Mouse (Mus musculus): ENCODE results near the gene C2cd4d.

Gene C2cd4d

GRCm38 (mm10) chr3:94388047-94388446 lies 25.8 kb downstream of the C2cd4d start:
- no peaks in the 10 kb centered on the region for H3K27me3 ChIP-seq (ENCODE audit: control insufficient read depth, insufficient read depth, low read length, poor library complexity, severe bottlenecking)
- DNase-seq (ENCODE audit: low read depth, low spot score) = no peak
- no peaks in the 10 kb centered on the region for H3K36me3 ChIP-seq (ENCODE audit: control insufficient read depth, insufficient read depth, low read length, poor library complexity, severe bottlenecking)

DNA sequence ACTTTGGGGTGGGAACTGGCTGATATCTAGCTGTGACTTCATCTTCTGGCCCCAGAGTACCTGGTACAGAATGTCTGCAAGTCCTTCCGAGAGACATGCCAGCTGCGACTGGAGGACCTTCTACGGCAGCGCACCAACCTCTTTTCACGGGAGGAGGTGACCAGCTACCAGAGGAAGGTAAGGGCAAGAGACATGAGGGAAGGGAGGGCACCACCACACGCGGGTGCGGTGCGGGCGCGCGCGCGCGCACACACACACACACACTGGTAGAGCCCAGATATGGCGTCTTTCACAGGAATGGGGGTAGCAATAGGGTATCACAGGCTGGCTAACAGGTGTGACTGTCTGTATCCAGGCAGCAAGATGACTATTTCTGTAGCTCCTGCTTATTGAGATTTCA lies 27.2 kb downstream of the C2cd4d start:
- H3K36me3 ChIP-seq (ENCODE audit: control insufficient read depth, insufficient read depth, low read length, poor library complexity, severe bottlenecking) = no peaks in the 10 kb centered on the region
- DNase-seq (ENCODE audit: low read depth, low spot score) = no peak

DNA sequence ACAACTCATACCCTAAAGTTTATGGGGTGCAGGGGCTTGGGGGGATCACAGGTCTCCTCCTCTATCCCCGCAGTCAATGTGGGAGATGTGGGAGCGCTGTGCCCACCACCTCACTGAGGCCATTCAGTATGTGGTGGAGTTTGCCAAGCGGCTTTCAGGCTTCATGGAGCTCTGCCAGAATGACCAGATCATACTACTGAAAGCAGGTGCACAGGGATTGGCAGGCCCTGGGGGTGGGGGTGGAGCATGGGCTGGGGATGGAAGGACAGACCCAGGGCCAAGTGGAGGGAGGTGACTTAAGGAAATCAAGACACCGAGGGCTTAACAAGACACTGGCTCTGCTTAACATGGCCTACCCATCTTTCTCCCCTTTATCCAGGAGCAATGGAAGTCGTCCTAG lies 28.8 kb downstream of the C2cd4d start:
- no peaks in the 10 kb centered on the region for H3K27me3 ChIP-seq (ENCODE audit: control insufficient read depth, insufficient read depth, low read length, poor library complexity, severe bottlenecking)
- DNase-seq (ENCODE audit: low read depth, low spot score) = no peak

More for the DNA sequence above, 27.2 kb downstream of the C2cd4d start:
- H3K27me3 ChIP-seq (ENCODE audit: control insufficient read depth, insufficient read depth, low read length, poor library complexity, severe bottlenecking) = no peaks in the 10 kb centered on the region

GRCm38 (mm10) chr3:94392128-94392527 lies 29.9 kb downstream of the C2cd4d start:
- H3K27me3 ChIP-seq (ENCODE audit: control insufficient read depth, insufficient read depth, low read length, poor library complexity, severe bottlenecking) = no peaks in the 10 kb centered on the region
- no peak for DNase-seq (ENCODE audit: low read depth, low spot score)
- H3K36me3 ChIP-seq (ENCODE audit: control insufficient read depth, insufficient read depth, low read length, poor library complexity, severe bottlenecking) = no peaks in the 10 kb centered on the region

More for the DNA sequence above, 28.8 kb downstream of the C2cd4d start:
- H3K36me3 ChIP-seq (ENCODE audit: control insufficient read depth, insufficient read depth, low read length, poor library complexity, severe bottlenecking) = no peaks in the 10 kb centered on the region

GRCm38 (mm10) chr3:94393049-94393448 lies 30.8 kb downstream of the C2cd4d start:
- no peaks in the 10 kb centered on the region for H3K27me3 ChIP-seq (ENCODE audit: control insufficient read depth, insufficient read depth, low read length, poor library complexity, severe bottlenecking)
- no peaks in the 10 kb centered on the region for H3K36me3 ChIP-seq (ENCODE audit: control insufficient read depth, insufficient read depth, low read length, poor library complexity, severe bottlenecking)
- DNase-seq (ENCODE audit: low read depth, low spot score) = no peak

DNA sequence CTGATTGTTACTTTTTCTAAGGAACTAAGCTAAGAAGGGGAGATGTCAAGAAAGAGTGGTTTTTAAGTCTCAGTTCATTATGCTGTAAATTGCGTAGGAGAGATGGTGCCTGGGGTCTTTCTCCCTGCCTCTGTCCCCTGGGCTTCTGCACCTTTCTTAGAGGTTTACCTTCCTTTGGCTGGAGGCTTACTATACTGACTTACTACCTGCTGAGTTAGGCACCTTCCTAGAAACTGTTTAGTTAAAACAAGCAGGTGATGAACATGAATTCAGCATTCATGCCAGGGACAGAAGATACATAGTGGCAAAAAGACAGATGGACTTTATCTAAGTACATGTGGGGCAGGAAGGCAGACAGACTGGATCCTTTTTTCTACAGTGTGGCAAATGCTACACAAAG lies 34.1 kb downstream of the C2cd4d start:
- Histone ChIP-seq H3K36me3 (ENCODE audit: control insufficient read depth, insufficient read depth, low read length, poor library complexity, severe bottlenecking) (no peaks in the 10 kb centered on the region), H3K27me3 (ENCODE audit: control insufficient read depth, insufficient read depth, low read length, poor library complexity, severe bottlenecking) (no peaks in the 10 kb centered on the region)
- no peak for DNase-seq (ENCODE audit: low read depth, low spot score)

GRCm38 (mm10) chr3:94396851-94397250 lies 34.6 kb downstream of the C2cd4d start:
- no peaks in the 10 kb centered on the region for H3K36me3 ChIP-seq (ENCODE audit: control insufficient read depth, insufficient read depth, low read length, poor library complexity, severe bottlenecking)

GRCm38 (mm10) chr3:94398217-94398616 lies 36.0 kb downstream of the C2cd4d start, which contains the start of gene Lingo4:
Gene Lingo4 (plus strand): TSS chr3:94398517.
- H3K27me3 ChIP-seq (ENCODE audit: control insufficient read depth, insufficient read depth, low read length, poor library complexity, severe bottlenecking) = no peaks in the 10 kb centered on the region
- no peak for DNase-seq (ENCODE audit: low read depth, low spot score)
- H3K36me3 ChIP-seq (ENCODE audit: control insufficient read depth, insufficient read depth, low read length, poor library complexity, severe bottlenecking) = no peaks in the 10 kb centered on the region

More at GRCm38 (mm10) chr3:94396851-94397250, 34.6 kb downstream of the C2cd4d start:
- DNase-seq (ENCODE audit: low read depth, low spot score) = no peak
- H3K27me3 ChIP-seq (ENCODE audit: control insufficient read depth, insufficient read depth, low read length, poor library complexity, severe bottlenecking) = no peaks in the 10 kb centered on the region

GRCm38 (mm10) chr3:94398943-94399481 lies 36.8 kb downstream of the C2cd4d start:
- no peak for DNase-seq (ENCODE audit: low read depth, low spot score)
- H3K36me3 ChIP-seq (ENCODE audit: control insufficient read depth, insufficient read depth, low read length, poor library complexity, severe bottlenecking) = no peaks in the 10 kb centered on the region
- H3K27me3 ChIP-seq (ENCODE audit: control insufficient read depth, insufficient read depth, low read length, poor library complexity, severe bottlenecking) = no peaks in the 10 kb centered on the region

- Histone ChIP-seq H3K27me3 (ENCODE audit: control insufficient read depth, insufficient read depth, low read length, poor library complexity, severe bottlenecking) (no peaks in the 10 kb centered on the region), H3K36me3 (ENCODE audit: control insufficient read depth, insufficient read depth, low read length, poor library complexity, severe bottlenecking) (no peaks in the 10 kb centered on the region)
- DNase-seq (ENCODE audit: low read depth, low spot score) = no peak
Measured at GRCm38 (mm10) chr3:94399663-94400310, 37.5 kb downstream of the C2cd4d start.

GRCm38 (mm10) chr3:94402451-94402850 lies 40.2 kb downstream of the C2cd4d start:
- no peak for DNase-seq (ENCODE audit: low read depth, low spot score)
- Histone ChIP-seq H3K36me3 (ENCODE audit: control insufficient read depth, insufficient read depth, low read length, poor library complexity, severe bottlenecking) (no peaks in the 10 kb centered on the region), H3K27me3 (ENCODE audit: control insufficient read depth, insufficient read depth, low read length, poor library complexity, severe bottlenecking) (no peaks in the 10 kb centered on the region)

DNA sequence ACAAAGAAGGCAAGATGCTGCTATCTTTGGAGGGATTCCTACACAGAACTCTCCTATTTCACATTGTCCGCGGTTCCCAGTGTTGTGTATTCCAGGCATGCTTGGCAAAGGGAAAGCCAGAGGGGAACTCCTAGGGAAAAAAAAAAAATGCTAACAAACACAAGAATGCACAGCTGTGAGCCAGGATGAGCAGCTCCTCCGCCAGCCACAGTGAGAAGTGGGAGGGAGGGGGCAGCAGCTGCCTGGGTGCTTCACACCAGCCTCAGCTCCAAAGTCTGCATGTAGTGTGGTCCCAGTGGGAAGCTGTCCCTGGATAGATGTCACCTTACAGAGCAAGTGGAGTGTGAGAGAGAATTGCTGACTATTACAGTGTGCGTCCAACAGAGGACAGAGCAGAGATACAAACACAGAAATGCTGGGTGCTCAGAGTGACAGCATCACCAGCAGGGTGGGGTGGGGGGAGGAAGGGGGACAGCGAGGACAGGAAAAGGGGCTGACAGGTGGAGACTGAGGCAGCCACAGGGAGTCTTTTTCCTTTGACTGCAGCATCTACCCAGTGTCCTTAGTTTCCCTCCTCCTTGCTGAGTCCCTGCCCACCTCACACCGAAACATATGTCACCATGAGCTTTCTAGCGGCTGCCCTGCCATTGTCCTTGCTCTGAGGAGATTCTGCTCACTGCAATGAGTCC lies 42.3 kb downstream of the C2cd4d start:
- no peaks in the 10 kb centered on the region for H3K36me3 ChIP-seq (ENCODE audit: control insufficient read depth, insufficient read depth, low read length, poor library complexity, severe bottlenecking)
- DNase-seq (ENCODE audit: low read depth, low spot score) = no peak
- H3K27me3 ChIP-seq (ENCODE audit: control insufficient read depth, insufficient read depth, low read length, poor library complexity, severe bottlenecking) = no peaks in the 10 kb centered on the region

- no peaks in the 10 kb centered on the region for H3K36me3 ChIP-seq (ENCODE audit: control insufficient read depth, insufficient read depth, low read length, poor library complexity, severe bottlenecking)
- DNase-seq (ENCODE audit: low read depth, low spot score) = no peak
- no peaks in the 10 kb centered on the region for H3K27me3 ChIP-seq (ENCODE audit: control insufficient read depth, insufficient read depth, low read length, poor library complexity, severe bottlenecking)
Measured at GRCm38 (mm10) chr3:94405561-94405960, 43.3 kb downstream of the C2cd4d start.

- DNase-seq (ENCODE audit: low read depth, low spot score) = no peak
Measured at GRCm38 (mm10) chr3:94412530-94412929, 50.3 kb downstream of the C2cd4d start.

DNA sequence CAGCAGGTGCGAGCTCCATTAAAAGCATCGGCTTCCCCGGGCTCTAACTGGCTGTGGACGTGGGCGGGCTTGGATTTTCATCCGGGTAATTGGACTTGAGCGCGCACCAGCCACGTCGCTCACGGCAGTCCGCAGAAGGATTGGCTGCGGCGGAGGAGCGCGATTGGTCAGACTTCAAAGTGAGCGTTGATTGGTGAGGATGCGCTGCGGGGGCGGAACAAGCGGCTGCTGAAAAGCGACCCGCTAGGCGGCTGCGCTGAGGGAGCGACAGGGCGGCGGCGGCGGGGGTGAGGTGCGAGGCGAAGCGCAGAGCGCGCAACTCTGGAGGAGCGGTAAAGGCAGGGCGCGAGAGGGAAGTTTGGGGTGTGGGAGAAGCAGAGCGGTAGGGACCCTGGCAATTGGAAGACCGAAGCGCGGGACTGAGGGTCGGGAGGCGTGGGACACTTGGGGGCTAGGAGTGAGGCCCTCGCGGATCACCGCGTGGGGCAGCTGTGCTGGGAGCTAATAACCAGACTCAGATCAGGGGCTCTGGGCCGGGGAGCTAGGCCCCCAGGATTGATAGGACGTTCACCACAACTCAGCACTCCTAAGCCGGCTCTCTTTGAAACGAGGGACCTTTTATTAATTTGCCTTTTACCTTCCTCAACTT lies 50.9 kb downstream of the C2cd4d start, which contains the start of gene Tdrkh:
Gene Tdrkh, plus strand, starts transcription at position 243 of the 649 bp plus-strand sequence.
- Histone ChIP-seq H3K36me3 (ENCODE audit: control insufficient read depth, insufficient read depth, low read length, poor library complexity, severe bottlenecking) (no peaks in the 10 kb centered on the region), H3K27me3 (ENCODE audit: control insufficient read depth, insufficient read depth, low read length, poor library complexity, severe bottlenecking) (no peaks in the 10 kb centered on the region)
- peak; percentile 95 for DNase-seq (ENCODE audit: low read depth, low spot score)

More at GRCm38 (mm10) chr3:94412530-94412929, 50.3 kb downstream of the C2cd4d start:
- Histone ChIP-seq H3K27me3 (ENCODE audit: control insufficient read depth, insufficient read depth, low read length, poor library complexity, severe bottlenecking) (no peaks in the 10 kb centered on the region), H3K36me3 (ENCODE audit: control insufficient read depth, insufficient read depth, low read length, poor library complexity, severe bottlenecking) (no peaks in the 10 kb centered on the region)
